Mouse (Mus musculus) liver, embryonic 11.5 days (tissue): ENCODE measurements around the gene 4931428L18Rik. TPM values are rescaled to one million over a fixed set of nuclear protein-coding genes. Genes with fewer than 3 reads are reported as not detected.

Source experiments
- ATAC-seq: fragments of 200-750 bp; cut with Nextera tagmentation; replicated peaks from 2 replicates; pipeline ENCODE4 v1.8.0; 2017; ENCODE audit warnings: moderate number of reproducible peaks, mild to moderate bottlenecking, moderate TSS enrichment, moderate library complexity; ENCODE audit not compliant: low FRiP score
- DNase-seq: peaks from one replicate; pipeline ENCODE4 v3.0.0-alpha.2; 2017; ENCODE audit warnings: low spot score
- H3K27ac ChIP-seq: fragments of 300-500 bp; sonication (generic); 2 replicates; pipeline ENCODE4 v1.5.1; 2014; ENCODE audit warnings: mild to moderate bottlenecking, low read depth, low read length, control low read depth
- H3K27me3 ChIP-seq: fragments of 300-500 bp; sonication (generic); replicated peaks from 2 replicates; pipeline ENCODE4 v1.6.1; 2014; ENCODE audit warnings: low read length, mixed read lengths; ENCODE audit not compliant: control insufficient read depth, insufficient read depth
- H3K36me3 ChIP-seq: fragments of 300-500 bp; sonication (generic); 2 replicates; pipeline ENCODE4 v1.6.1; 2014; ENCODE audit warnings: mild to moderate bottlenecking, low read length, moderate library complexity, mixed read lengths; ENCODE audit not compliant: control insufficient read depth, insufficient read depth
- H3K4me1 ChIP-seq: fragments of 300-500 bp; sonication (generic); replicated peaks from 2 replicates; pipeline ENCODE4 v1.6.1; 2014; ENCODE audit warnings: low read length, mixed read lengths; ENCODE audit not compliant: control insufficient read depth, insufficient read depth
- H3K4me2 ChIP-seq: fragments of 300-500 bp; sonication (generic); 2 replicates; pipeline ENCODE4 v1.6.1; 2014; ENCODE audit warnings: mild to moderate bottlenecking, control low read depth, moderate library complexity
- H3K4me3 ChIP-seq: fragments of 300-500 bp; sonication (generic); 2 replicates; pipeline ENCODE4 v1.5.1; 2014; ENCODE audit warnings: low read depth, low read length, control low read depth
- H3K9ac ChIP-seq: fragments of 300-500 bp; sonication (generic); 2 replicates; pipeline ENCODE4 v1.6.1; 2014; ENCODE audit warnings: low read depth, low read length, control low read depth
- H3K9me3 ChIP-seq: fragments of 300-500 bp; sonication (generic); 2 replicates; pipeline ENCODE4 v1.6.1; 2016; ENCODE audit warnings: low read length, inconsistent platforms, mixed read lengths; ENCODE audit not compliant: control insufficient read depth
- WGBS: fragments of 180-500 bp; shearing (Covaris S2); extraction: QIAGEN DNeasy Blood & Tissue Kit; methylation state at CpG from one replicate; pipeline ENCODE4 v1.1.7; 2014; 5-methylcytosine and 5-hydroxymethylcytosine counted together
- polyA plus RNA-seq: library from polyadenylated mRNA; unstranded; fragments of >200 nt; fragmentation: Nextera tagmentation; extraction: Ambion mirVana; gene quantifications from 2 replicates; pipeline ENCODE4 v1.2.1, GENCODE M21; 2014

The 4931428L18Rik gene
- polyA plus RNA-seq, 1 experiment from 2014 or later, result not detected

GRCm38 (mm10) chr1:31058861-31059351, 163.6 kb downstream of the 4931428L18Rik start:
- no peaks in the 10 kb centered on the region for H3K9me3 ChIP-seq
- no peak for DNase-seq
- no peak overlapping the region for H3K4me3 ChIP-seq
- no peak for ATAC-seq
- no peak overlapping the region for H3K4me2 ChIP-seq
- WGBS, result 77% methylated on average over 2 of the region's 2 CpGs
- no peak overlapping the region for H3K9ac ChIP-seq
- no peak overlapping the region for H3K27ac ChIP-seq
- no peaks in the 10 kb centered on the region for H3K27me3 ChIP-seq
- H3K36me3 ChIP-seq, result no peaks in the 10 kb centered on the region
- no peaks in the 10 kb centered on the region for H3K4me1 ChIP-seq

- Histone ChIP-seq H3K4me1 (no peaks in the 10 kb centered on the region), H3K9ac (no peak overlapping the region), H3K27me3 (no peaks in the 10 kb centered on the region), H3K4me2 (no peak overlapping the region), H3K9me3 (no peaks in the 10 kb centered on the region), H3K27ac (no peak overlapping the region), H3K36me3 (no peaks in the 10 kb centered on the region), H3K4me3 (no peak overlapping the region)
- no peak for ATAC-seq
- WGBS, result 52% methylated on average over 3 of the region's 3 CpGs
- no peak for DNase-seq
Measured at GRCm38 (mm10) chr1:31058196-31058595, 164.3 kb downstream of the 4931428L18Rik start.

- no peak for ATAC-seq
- WGBS, result 86% methylated on average over 5 of the region's 5 CpGs
- Histone ChIP-seq H3K4me3 (no peak overlapping the region), H3K4me1 (no peaks in the 10 kb centered on the region), H3K27me3 (no peaks in the 10 kb centered on the region), H3K36me3 (no peaks in the 10 kb centered on the region), H3K9me3 (no peaks in the 10 kb centered on the region), H3K9ac (no peak overlapping the region), H3K4me2 (no peak overlapping the region), H3K27ac (no peak overlapping the region)
- no peak for DNase-seq
Measured at GRCm38 (mm10) chr1:31051370-31051921, 171.0 kb downstream of the 4931428L18Rik start.

- no peaks in the 10 kb centered on the region for H3K36me3 ChIP-seq
- H3K9ac ChIP-seq, result no peak overlapping the region
- no peaks in the 10 kb centered on the region for H3K9me3 ChIP-seq
- H3K4me1 ChIP-seq, result no peaks in the 10 kb centered on the region
- H3K27me3 ChIP-seq, result no peaks in the 10 kb centered on the region
- no peak overlapping the region for H3K4me3 ChIP-seq
- 75% methylated on average over 5 of the region's 5 CpGs for WGBS
- ATAC-seq, result no peak
- no peak overlapping the region for H3K4me2 ChIP-seq
- H3K27ac ChIP-seq, result no peak overlapping the region
- DNase-seq, result no peak
Measured at GRCm38 (mm10) chr1:31049954-31050652, 172.4 kb downstream of the 4931428L18Rik start.

GRCm38 (mm10) chr1:31043208-31043607, 179.3 kb downstream of the 4931428L18Rik start:
- Histone ChIP-seq H3K4me3 (no peak overlapping the region), H3K36me3 (no peaks in the 10 kb centered on the region), H3K9ac (no peak overlapping the region), H3K4me1 (no peaks in the 10 kb centered on the region), H3K27me3 (no peaks in the 10 kb centered on the region), H3K9me3 (no peaks in the 10 kb centered on the region), H3K27ac (no peak overlapping the region), H3K4me2 (no peak overlapping the region)
- DNase-seq (no peak), ATAC-seq (no peak)
- whole genome bisulfite sequencing, result 75% methylated on average over 3 of the region's 3 CpGs

GRCm38 (mm10) chr1:31042793-31043192, 179.7 kb downstream of the 4931428L18Rik start:
- no peak overlapping the region for H3K4me3 ChIP-seq
- no peaks in the 10 kb centered on the region for H3K27me3 ChIP-seq
- DNase-seq, result no peak
- H3K9ac ChIP-seq, result no peak overlapping the region
- H3K36me3 ChIP-seq, result no peaks in the 10 kb centered on the region
- no peak for ATAC-seq
- no peak overlapping the region for H3K27ac ChIP-seq
- no peak overlapping the region for H3K4me2 ChIP-seq
- WGBS, result 84% methylated on average over 4 of the region's 4 CpGs
- no peaks in the 10 kb centered on the region for H3K9me3 ChIP-seq
- H3K4me1 ChIP-seq, result no peaks in the 10 kb centered on the region

GRCm38 (mm10) chr1:31033851-31034534, 188.5 kb downstream of the 4931428L18Rik start:
- H3K4me1 ChIP-seq, result no peaks in the 10 kb centered on the region
- ATAC-seq (peak; percentile 56; the same call in 1 of the 2 replicates), DNase-seq (no peak)
- H3K4me3 ChIP-seq, result no peak overlapping the region
- H3K4me2 ChIP-seq, result no peak overlapping the region
- H3K9me3 ChIP-seq, result no peaks in the 10 kb centered on the region
- 38% methylated on average over 2 of the region's 2 CpGs for WGBS
- H3K9ac ChIP-seq, result no peak overlapping the region
- no peaks in the 10 kb centered on the region for H3K27me3 ChIP-seq
- H3K27ac ChIP-seq, result no peak overlapping the region
- H3K36me3 ChIP-seq, result no peaks in the 10 kb centered on the region

GRCm38 (mm10) chr1:31032351-31032750, 190.1 kb downstream of the 4931428L18Rik start:
- DNase-seq (no peak), ATAC-seq (no peak)
- Histone ChIP-seq H3K4me2 (no peak overlapping the region), H3K4me1 (no peaks in the 10 kb centered on the region), H3K9me3 (no peaks in the 10 kb centered on the region), H3K36me3 (no peaks in the 10 kb centered on the region), H3K27me3 (no peaks in the 10 kb centered on the region), H3K4me3 (no peak overlapping the region), H3K9ac (no peak overlapping the region), H3K27ac (no peak overlapping the region)
- 71% methylated on average over 2 of the region's 2 CpGs for WGBS
